In the genomic region with DNA sequence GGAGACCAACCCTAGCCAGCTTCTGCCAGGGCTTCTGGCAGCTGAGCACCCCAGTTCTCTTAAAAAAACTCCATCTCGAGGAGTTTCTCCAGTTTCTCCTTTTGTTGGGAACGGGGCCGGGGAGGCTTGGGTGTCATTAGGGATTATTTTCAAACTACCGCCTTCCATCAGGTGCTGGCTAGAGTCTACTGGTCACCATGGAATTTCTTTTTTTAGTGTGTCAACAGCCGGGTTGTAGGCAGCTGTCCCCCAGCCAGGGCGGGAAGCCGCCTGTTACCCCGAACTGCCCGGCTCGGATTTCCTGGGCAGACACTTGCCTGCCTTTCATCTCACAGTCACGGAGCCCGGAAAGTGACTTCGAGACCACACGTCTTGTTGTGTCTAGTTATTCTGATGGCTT, we compare ENCODE assay signal across 10 mouse cellular contexts. TPM values are rescaled to one million over a fixed set of nuclear protein-coding genes. Genes with fewer than 3 reads are reported as not detected.
DNase-seq lines count a peak whose midpoint lies in the region; ATAC-seq lines count a peak whose summit lies in the region.
"Had no signal": no experiment of that assay in that cellular context is flagged by ENCODE, and none has a peak within 500 bp of the region (broad histone marks: within the 10 kb centered on the region; RNA-seq: fewer than 3 reads in every experiment).

No protein-coding gene starts in this region.

- H3K4me3 ChIP-seq in heart, embryonic 12.5 days, result no peak overlapping the region
- no peak overlapping the region for H3K4me3 ChIP-seq in midbrain, embryonic 13.5 days (replicated peaks)
- H3K4me3 ChIP-seq in midbrain, embryonic 16.5 days (ENCODE audit: low read depth, low read length), result no peak overlapping the region
- no peak overlapping the region for H3K4me3 ChIP-seq in intestine, embryonic 14.5 days (ENCODE audit: low read depth, low read length)
- no peak overlapping the region for H3K4me3 ChIP-seq in stomach, embryonic 16.5 days (replicated peaks; ENCODE audit: low read length)
- H3K4me3 ChIP-seq: embryonic facial prominence, embryonic 13.5 days had no signal

- no peak for ATAC-seq in heart, embryonic 12.5 days (ENCODE audit: insufficient number of reproducible peaks, low FRiP score)
- no peak for ATAC-seq in midbrain, embryonic 13.5 days
- ATAC-seq in midbrain, embryonic 16.5 days, result no peak; the same call in 1 of the 2 replicates
- ATAC-seq in intestine, embryonic 14.5 days (replicated peaks; ENCODE audit: low FRiP score, low TSS enrichment, low read depth), result no peak
- no peak for ATAC-seq in stomach, embryonic 16.5 days (ENCODE audit: insufficient read depth, low FRiP score)

- H3K9me3 ChIP-seq in heart, embryonic 12.5 days (replicated peaks), result 0 out of 2 replicates have a peak, but pooled peaks cover 3% of the 10 kb centered on the region
- H3K9me3 ChIP-seq in midbrain, embryonic 13.5 days, result no peaks in the 10 kb centered on the region
- no peaks in the 10 kb centered on the region for H3K9me3 ChIP-seq in midbrain, embryonic 16.5 days (replicated peaks; ENCODE audit: control insufficient read depth, low read length, poor library complexity, severe bottlenecking)
- no peaks in the 10 kb centered on the region for H3K9me3 ChIP-seq in intestine, embryonic 14.5 days (ENCODE audit: control insufficient read depth, low read length)
- H3K9me3 ChIP-seq in stomach, embryonic 16.5 days (replicated peaks; ENCODE audit: control insufficient read depth, low read length), result no peaks in the 10 kb centered on the region
- H3K9me3 ChIP-seq: embryonic facial prominence, embryonic 13.5 days had no signal

- no peaks in the 10 kb centered on the region for H3K27me3 ChIP-seq in heart, embryonic 12.5 days (replicated peaks)
- H3K27me3 ChIP-seq in midbrain, embryonic 13.5 days, result no peaks in the 10 kb centered on the region
- no peaks in the 10 kb centered on the region for H3K27me3 ChIP-seq in midbrain, embryonic 16.5 days (ENCODE audit: control insufficient read depth, insufficient read depth, low read depth, low read length)
- no peaks in the 10 kb centered on the region for H3K27me3 ChIP-seq in intestine, embryonic 14.5 days (replicated peaks; ENCODE audit: control insufficient read depth, insufficient read depth, low read length)
- H3K27me3 ChIP-seq in stomach, embryonic 16.5 days (ENCODE audit: control insufficient read depth, insufficient read depth, low read length), result no peaks in the 10 kb centered on the region
- H3K27me3 ChIP-seq: embryonic facial prominence, embryonic 13.5 days had no signal

- H3K4me1 ChIP-seq in heart, embryonic 12.5 days (replicated peaks), result peaks cover 36% of the 10 kb centered on the region
- peaks cover 2% of the 10 kb centered on the region; the same call in 1 of the 2 replicates for H3K4me1 ChIP-seq in midbrain, embryonic 13.5 days (replicated peaks)
- H3K4me1 ChIP-seq in midbrain, embryonic 16.5 days (ENCODE audit: control insufficient read depth, insufficient read depth, low read length), result 0 out of 2 replicates have a peak, but pooled peaks cover 2% of the 10 kb centered on the region
- H3K4me1 ChIP-seq in intestine, embryonic 14.5 days (replicated peaks; ENCODE audit: control insufficient read depth, insufficient read depth, low read length), result peaks cover 17% of the 10 kb centered on the region
- H3K4me1 ChIP-seq in stomach, embryonic 16.5 days (ENCODE audit: control insufficient read depth, insufficient read depth, low read length), result peaks cover 25% of the 10 kb centered on the region

- H3K4me2 ChIP-seq in heart, embryonic 12.5 days, result peak overlapping the region; percentile 27
- no peak overlapping the region for H3K4me2 ChIP-seq in midbrain, embryonic 13.5 days (replicated peaks)
- H3K4me2 ChIP-seq in midbrain, embryonic 16.5 days (ENCODE audit: low read length), result no peak overlapping the region
- H3K4me2 ChIP-seq in intestine, embryonic 14.5 days (ENCODE audit: low read length), result no peak overlapping the region
- peak overlapping the region; percentile 21; the same call in 1 of the 2 replicates for H3K4me2 ChIP-seq in stomach, embryonic 16.5 days (ENCODE audit: low read depth, low read length)
- H3K4me2 ChIP-seq: embryonic facial prominence, embryonic 13.5 days had no signal

- no peak for DNase-seq in heart, adult 8-10 months (ENCODE audit: low spot score)
- no peak for DNase-seq in intestine, embryonic 14.5 days (ENCODE audit: low spot score)
- DNase-seq in testis, postnatal 14 days (ENCODE audit: low spot score), result no peak
- DNase-seq in lung, adult 18-20 months, result no peak
- DNase-seq: layer of hippocampus, adult 9-11 months had no signal

- H3K36me3 ChIP-seq in heart, embryonic 12.5 days, result peaks cover 21% of the 10 kb centered on the region
- peaks cover 22% of the 10 kb centered on the region for H3K36me3 ChIP-seq in midbrain, embryonic 13.5 days
- peaks cover 10% of the 10 kb centered on the region; the same call in 1 of the 2 replicates for H3K36me3 ChIP-seq in midbrain, embryonic 16.5 days (ENCODE audit: control insufficient read depth, insufficient read depth, low read length)
- peaks cover 20% of the 10 kb centered on the region for H3K36me3 ChIP-seq in intestine, embryonic 14.5 days (ENCODE audit: control insufficient read depth, insufficient read depth, low read length)
- H3K36me3 ChIP-seq in stomach, embryonic 16.5 days (ENCODE audit: control insufficient read depth, insufficient read depth, low read length), result peaks cover 9% of the 10 kb centered on the region

- 30% methylated on average over 14 of the region's 14 CpGs for WGBS in heart, embryonic 12.5 days
- 64% methylated on average over 14 of the region's 14 CpGs for WGBS in midbrain, embryonic 13.5 days
- WGBS in midbrain, embryonic 16.5 days, result 49% methylated on average over 14 of the region's 14 CpGs
- 32% methylated on average over 14 of the region's 14 CpGs for WGBS in intestine, embryonic 14.5 days
- WGBS in stomach, embryonic 16.5 days, result 45% methylated on average over 14 of the region's 14 CpGs

- H3K9ac ChIP-seq in heart, embryonic 12.5 days, result peak overlapping the region; percentile 7; the same call in 1 of the 2 replicates
- no peak overlapping the region for H3K9ac ChIP-seq in midbrain, embryonic 13.5 days (replicated peaks)
- H3K9ac ChIP-seq in midbrain, embryonic 16.5 days (ENCODE audit: low read depth, low read length), result no peak overlapping the region
- 0 out of 2 replicates have a peak overlapping the region, but pooled peaks have one; percentile 17 for H3K9ac ChIP-seq in intestine, embryonic 14.5 days (ENCODE audit: low read length)
- H3K9ac ChIP-seq in stomach, embryonic 16.5 days (ENCODE audit: low read length), result peak overlapping the region; percentile 26; the same call in 1 of the 2 replicates
- H3K9ac ChIP-seq: embryonic facial prominence, embryonic 13.5 days had no signal

- no peak overlapping the region for H3K27ac ChIP-seq in heart, embryonic 12.5 days (ENCODE audit: poor library complexity, severe bottlenecking)
- 0 out of 2 replicates have a peak overlapping the region, but pooled peaks have one; percentile 16 for H3K27ac ChIP-seq in midbrain, embryonic 13.5 days
- H3K27ac ChIP-seq in midbrain, embryonic 16.5 days (ENCODE audit: low read length), result no peak overlapping the region
- peak overlapping the region; percentile 34; the same call in 1 of the 2 replicates for H3K27ac ChIP-seq in intestine, embryonic 14.5 days (ENCODE audit: low read depth)
- 0 out of 2 replicates have a peak overlapping the region, but pooled peaks have one; percentile 8 for H3K27ac ChIP-seq in stomach, embryonic 16.5 days (ENCODE audit: low read length)
- H3K27ac ChIP-seq: embryonic facial prominence, embryonic 13.5 days had no signal

RNA-seq across cellular contexts. Expression of gene Srsf3, which starts 18.4 kb away (rescaled TPM):
- polyA plus RNA-seq in heart, embryonic 12.5 days (2016; fragmentation: Nextera tagmentation; extraction: Ambion mirVana), result 406 and 412 TPM in 2 replicates
- total RNA-seq in heart, adult 8-10 months (2022), result 10 to 100 TPM; 52.6 to 73.3 (median 70.5) TPM
- polyA plus RNA-seq in midbrain, embryonic 13.5 days (2015; fragmentation: Nextera tagmentation; extraction: Ambion mirVana), result 590 and 618 TPM in 2 replicates
- 425 and 475 TPM in 2 replicates for polyA plus RNA-seq in midbrain, embryonic 16.5 days (2015; fragmentation: Nextera tagmentation; extraction: Ambion mirVana)
- polyA plus RNA-seq in intestine, embryonic 14.5 days (2014; fragmentation: Nextera tagmentation; extraction: Ambion mirVana), result 585 and 647 TPM in 2 replicates
- polyA plus RNA-seq in stomach, embryonic 16.5 days (2015; fragmentation: Nextera tagmentation; extraction: Ambion mirVana), result 456 and 477 TPM in 2 replicates

RNA-seq across cellular contexts. Expression of gene Cdkn1a, which starts 40.0 kb away (rescaled TPM):
- polyA plus RNA-seq in heart, embryonic 12.5 days (2016; fragmentation: Nextera tagmentation; extraction: Ambion mirVana), result 43.2 and 45.3 TPM in 2 replicates
- 10 to 100 TPM; 11.7 to 32.6 (median 22.3) TPM for total RNA-seq in heart, adult 8-10 months (2022)
- 47.1 and 47.4 TPM in 2 replicates for polyA plus RNA-seq in midbrain, embryonic 13.5 days (2015; fragmentation: Nextera tagmentation; extraction: Ambion mirVana)
- 115 and 148 TPM in 2 replicates for polyA plus RNA-seq in midbrain, embryonic 16.5 days (2015; fragmentation: Nextera tagmentation; extraction: Ambion mirVana)
- polyA plus RNA-seq in intestine, embryonic 14.5 days (2014; fragmentation: Nextera tagmentation; extraction: Ambion mirVana), result 55.5 and 75.7 TPM in 2 replicates
- polyA plus RNA-seq in stomach, embryonic 16.5 days (2015; fragmentation: Nextera tagmentation; extraction: Ambion mirVana), result 144 and 167 TPM in 2 replicates

RNA-seq across cellular contexts. Expression of gene Stk38, which starts 43.0 kb away (rescaled TPM):
- polyA plus RNA-seq in heart, embryonic 12.5 days (2016; fragmentation: Nextera tagmentation; extraction: Ambion mirVana), result 91.0 and 94.3 TPM in 2 replicates
- total RNA-seq in heart, adult 8-10 months (2022), result 10 to 100 TPM; 26.4 to 31.4 (median 29.0) TPM
- 126 and 134 TPM in 2 replicates for polyA plus RNA-seq in midbrain, embryonic 13.5 days (2015; fragmentation: Nextera tagmentation; extraction: Ambion mirVana)
- polyA plus RNA-seq in midbrain, embryonic 16.5 days (2015; fragmentation: Nextera tagmentation; extraction: Ambion mirVana), result 83.1 and 90.9 TPM in 2 replicates
- 91.6 and 108 TPM in 2 replicates for polyA plus RNA-seq in intestine, embryonic 14.5 days (2014; fragmentation: Nextera tagmentation; extraction: Ambion mirVana)
- 118 and 120 TPM in 2 replicates for polyA plus RNA-seq in stomach, embryonic 16.5 days (2015; fragmentation: Nextera tagmentation; extraction: Ambion mirVana)

Comparison
In these comparisons a context has a peak if more than half of its experiments do, and no peak if none do; other contexts are left out.
1. H3K27ac ChIP-seq: peak in midbrain, embryonic 13.5 days (single experiment), intestine, embryonic 14.5 days (single experiment) and stomach, embryonic 16.5 days (single experiment); none in heart, embryonic 12.5 days (single experiment) and midbrain, embryonic 16.5 days (single experiment).
2. H3K4me2 ChIP-seq: peak in heart, embryonic 12.5 days (single experiment) and stomach, embryonic 16.5 days (single experiment); none in midbrain, embryonic 13.5 days (single experiment), midbrain, embryonic 16.5 days (single experiment) and intestine, embryonic 14.5 days (single experiment).
3. H3K9ac ChIP-seq: peak in heart, embryonic 12.5 days (single experiment), intestine, embryonic 14.5 days (single experiment) and stomach, embryonic 16.5 days (single experiment); none in midbrain, embryonic 13.5 days (single experiment) and midbrain, embryonic 16.5 days (single experiment).